Mouse (Mus musculus) heart, embryonic 14.5 days (tissue): Measurements from ENCODE around the gene Gm45021. TPM values are rescaled to one million over a fixed set of nuclear protein-coding genes. Genes with fewer than 3 reads are reported as not detected.

ENCODE experiments used
- ATAC-seq: fragments of 200-750 bp; cut with Nextera tagmentation; 2 replicates; pipeline ENCODE4 v1.8.0; 2017; ENCODE audit warnings: low read depth, moderate TSS enrichment; ENCODE audit not compliant: insufficient number of reproducible peaks, insufficient read depth, low FRiP score
- H3K27ac ChIP-seq, 2 experiments: fragments of 200-500 bp in 1 of 2; fragments of 300-500 bp in 1 of 2; sonication (generic) in 1 of 2; replicated peaks in 1 of 2; 2 replicates each; pipeline ENCODE4 v1.5.1; 2012 to 2014; ENCODE audit warnings: low read depth in 2 of 2, low read length in 2 of 2, control low read depth in 1 of 2, mild to moderate bottlenecking in 1 of 2, mixed read lengths in 1 of 2; ENCODE audit not compliant: control insufficient read depth in 1 of 2, insufficient read depth in 1 of 2
- H3K27me3 ChIP-seq: fragments of 300-500 bp; sonication (generic); 2 replicates; pipeline ENCODE4 v1.6.1; 2014; ENCODE audit warnings: mild to moderate bottlenecking, low read length, control low read depth; ENCODE audit not compliant: control insufficient read depth, insufficient read depth
- H3K36me3 ChIP-seq: fragments of 300-500 bp; sonication (generic); 2 replicates; pipeline ENCODE4 v1.6.1; 2014; ENCODE audit warnings: mild to moderate bottlenecking, control low read depth, low read length, mixed read lengths; ENCODE audit not compliant: control insufficient read depth, insufficient read depth
- H3K4me1 ChIP-seq, 2 experiments: fragments of 200-500 bp in 1 of 2; fragments of 300-500 bp in 1 of 2; sonication (generic) in 1 of 2; 2 replicates each; pipeline ENCODE4 v1.6.1; 2012 to 2014; ENCODE audit warnings: low read length in 2 of 2, control low read depth in 1 of 2, mixed read lengths in 1 of 2; ENCODE audit not compliant: control insufficient read depth in 2 of 2, insufficient read depth in 2 of 2
- H3K4me2 ChIP-seq: fragments of 300-500 bp; sonication (generic); 2 replicates; pipeline ENCODE4 v1.6.1; 2014; ENCODE audit warnings: mild to moderate bottlenecking, low read length
- H3K4me3 ChIP-seq, 2 experiments: fragments of 200-500 bp in 1 of 2; fragments of 300-500 bp in 1 of 2; sonication (generic) in 1 of 2; 2 replicates each; pipeline ENCODE4 v1.5.1; 2012 to 2014; ENCODE audit warnings: low read length in 2 of 2, mild to moderate bottlenecking in 2 of 2, control low read depth in 1 of 2, low read depth in 1 of 2, moderate library complexity in 1 of 2; ENCODE audit not compliant: control insufficient read depth in 1 of 2, insufficient read depth in 1 of 2
- H3K9ac ChIP-seq: fragments of 300-500 bp; sonication (generic); 2 replicates; pipeline ENCODE4 v1.6.1; 2014; ENCODE audit warnings: mild to moderate bottlenecking, low read length
- H3K9me3 ChIP-seq: fragments of 300-500 bp; sonication (generic); 2 replicates; pipeline ENCODE4 v1.6.1; 2016; ENCODE audit warnings: low read length, control low read depth; ENCODE audit not compliant: control insufficient read depth
- WGBS: fragments of 180-500 bp; shearing (Covaris S2); extraction: QIAGEN DNeasy Blood & Tissue Kit; methylation state at CpG from one replicate; pipeline ENCODE4 v1.1.7; 2014; 5-methylcytosine and 5-hydroxymethylcytosine counted together
- polyA plus RNA-seq: library from polyadenylated mRNA; unstranded; fragments of >200 nt; fragmentation: Nextera tagmentation; extraction: Ambion mirVana; gene quantifications from 2 replicates; pipeline ENCODE4 v1.2.1, GENCODE M21; 2014

Gene Gm45021
- polyA plus RNA-seq, 1 experiment from 2014 or later: 1.3 TPM

DNA sequence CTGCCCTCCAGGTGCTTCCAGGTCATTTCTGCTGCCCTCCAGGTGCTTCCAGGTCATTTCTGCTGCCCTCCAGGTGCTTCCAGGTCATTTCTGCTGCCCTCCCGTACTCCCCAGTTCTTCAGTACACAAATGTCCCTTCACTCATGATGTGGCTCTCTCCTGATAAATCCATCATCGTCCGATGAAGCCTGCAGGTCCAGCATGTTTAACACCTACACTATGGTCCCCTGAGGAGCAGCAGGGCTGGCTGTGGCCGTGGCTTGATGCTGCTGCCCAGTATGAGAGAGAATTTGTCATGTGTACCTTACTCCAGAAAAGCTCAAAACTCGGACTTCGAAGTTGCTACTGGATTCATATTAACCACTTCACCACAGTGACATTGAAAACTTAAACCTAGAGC, 52.0 kb downstream of the Gm45021 start:
- no peak overlapping the region for H3K4me2 ChIP-seq
- no peaks in the 10 kb centered on the region for H3K9me3 ChIP-seq
- H3K36me3 ChIP-seq: no peaks in the 10 kb centered on the region
- no peak overlapping the region for H3K9ac ChIP-seq
- no peak overlapping the region for H3K4me3 ChIP-seq
- H3K27me3 ChIP-seq: no peaks in the 10 kb centered on the region
- WGBS: 63% methylated on average over 6 of the region's 6 CpGs
- no peak for ATAC-seq
- H3K4me1 ChIP-seq: peaks cover 9 to 13% of the 10 kb centered on the region in 2 experiments
- H3K27ac ChIP-seq: no peak overlapping the region

DNA sequence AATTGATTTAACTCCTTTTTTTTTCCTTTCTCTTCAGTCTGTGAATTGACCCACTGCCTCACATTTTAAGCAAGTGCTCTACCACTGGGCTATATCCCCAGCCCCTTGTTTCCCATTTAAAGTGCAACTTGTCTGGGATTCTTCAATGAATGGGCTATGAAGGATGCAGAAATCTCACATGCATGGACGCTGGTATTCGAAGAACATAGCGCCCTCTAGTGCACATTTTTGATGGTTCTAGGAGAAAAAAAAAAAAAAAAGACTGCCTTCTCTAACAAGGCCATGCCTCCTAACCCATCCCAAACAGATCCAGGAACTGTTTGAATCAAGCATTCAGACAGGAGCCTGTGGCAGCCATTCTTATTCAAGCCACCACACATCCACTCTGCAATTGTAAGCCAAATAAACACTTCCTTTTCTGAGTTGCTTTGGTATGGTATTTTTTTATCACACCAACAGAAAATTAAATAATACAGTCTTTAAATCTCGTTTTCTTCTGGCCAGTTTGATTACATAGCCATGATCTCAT, 53.4 kb downstream of the Gm45021 start:
- no peaks in the 10 kb centered on the region for H3K27me3 ChIP-seq
- ATAC-seq: no peak
- H3K9me3 ChIP-seq: no peaks in the 10 kb centered on the region
- no peak overlapping the region for H3K4me3 ChIP-seq
- H3K4me1 ChIP-seq: 0 out of 4 replicates have a peak, but pooled peaks cover under 1 to 2% of the 10 kb centered on the region in 2 experiments
- 22% methylated on average over 4 of the region's 4 CpGs for WGBS
- H3K4me2 ChIP-seq: no peak overlapping the region
- H3K36me3 ChIP-seq: no peaks in the 10 kb centered on the region
- H3K27ac ChIP-seq: no peak overlapping the region
- no peak overlapping the region for H3K9ac ChIP-seq

- H3K4me2 ChIP-seq: no peak overlapping the region
- H3K27me3 ChIP-seq: no peaks in the 10 kb centered on the region
- no peaks in the 10 kb centered on the region for H3K9me3 ChIP-seq
- H3K36me3 ChIP-seq: no peaks in the 10 kb centered on the region
- no peak; the same call in 1 of the 2 replicates for ATAC-seq
- no peak overlapping the region for H3K27ac ChIP-seq
- no peak overlapping the region for H3K4me3 ChIP-seq
- 0 out of 4 replicates have a peak, but pooled peaks cover 0 to 2% of the 10 kb centered on the region in 2 experiments for H3K4me1 ChIP-seq
- H3K9ac ChIP-seq: no peak overlapping the region
- WGBS: 8% methylated on average over 12 of the region's 12 CpGs
Measured at GRCm38 (mm10) chr6:48645660-48646308, 56.4 kb downstream of the Gm45021 start.

DNA sequence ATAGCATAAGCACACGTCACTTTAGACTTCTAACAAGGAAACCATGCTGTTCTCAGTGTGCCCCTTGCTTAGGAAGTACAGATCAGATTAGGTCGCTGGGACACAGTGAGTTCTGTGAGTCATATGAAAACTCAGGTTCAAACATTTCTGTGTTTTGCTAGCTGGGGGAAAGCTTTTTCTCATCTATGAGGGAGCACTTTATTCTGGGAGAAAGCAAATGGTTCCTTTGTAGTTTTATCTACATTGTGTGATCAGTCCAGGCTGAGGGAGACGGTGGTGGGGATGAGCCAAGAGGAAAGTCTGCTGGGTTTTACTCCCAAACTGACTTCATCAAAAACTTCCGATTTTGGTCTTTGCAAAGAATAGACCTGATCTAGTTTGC, 56.9 kb downstream of the Gm45021 start:
- 59% methylated on average over 4 of the region's 4 CpGs for WGBS
- Histone ChIP-seq H3K36me3 (no peaks in the 10 kb centered on the region), H3K9me3 (no peaks in the 10 kb centered on the region), H3K27me3 (no peaks in the 10 kb centered on the region), H3K4me1 (0 out of 4 replicates have a peak, but pooled peaks cover 0 to 2% of the 10 kb centered on the region in 2 experiments), H3K9ac (no peak overlapping the region), H3K27ac (no peak overlapping the region), H3K4me2 (no peak overlapping the region), H3K4me3 (no peak overlapping the region)
- no peak for ATAC-seq

DNA sequence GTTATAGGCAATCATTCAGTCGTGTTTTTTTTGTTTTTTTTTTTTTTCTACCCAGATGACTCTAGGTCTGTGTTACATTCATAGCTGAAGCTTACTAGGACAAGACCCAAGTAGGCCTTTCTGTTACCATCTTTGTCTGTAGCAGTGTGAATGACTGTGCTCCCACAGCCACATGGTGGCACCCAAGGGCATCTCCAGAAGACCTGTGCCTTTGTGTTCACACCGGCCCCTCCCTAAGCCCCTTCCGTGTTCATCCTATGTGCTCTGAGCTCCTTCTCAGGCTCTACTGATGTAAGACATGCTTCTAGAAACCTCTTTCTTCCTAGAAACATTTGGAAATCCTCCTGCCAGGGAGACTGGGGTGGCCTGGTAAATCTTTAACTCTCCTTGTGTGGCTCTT, 57.6 kb downstream of the Gm45021 start, which contains the start of gene Gimap8:
Gimap8 (plus strand) TSS at position 240 of the 400 bp plus-strand sequence.
- Histone ChIP-seq H3K27me3 (no peaks in the 10 kb centered on the region), H3K4me3 (no peak within 1 kb of the TSS), H3K36me3 (no peaks in the 10 kb centered on the region), H3K4me2 (peak within 1 kb of the TSS; percentile 34; the same call in 1 of the 2 replicates), H3K9me3 (no peaks in the 10 kb centered on the region), H3K4me1 (0 out of 4 replicates have a peak, but pooled peaks cover 0 to 2% of the 10 kb centered on the region in 2 experiments), H3K27ac (no peak within 1 kb of the TSS), H3K9ac (no peak within 1 kb of the TSS)
- ATAC-seq: no peak
- WGBS: 46% methylated on average over 3 of the region's 3 CpGs

- Histone ChIP-seq H3K9ac (no peak overlapping the region), H3K36me3 (no peaks in the 10 kb centered on the region), H3K27me3 (no peaks in the 10 kb centered on the region), H3K4me1 (0 out of 4 replicates have a peak, but pooled peaks cover 0 to 2% of the 10 kb centered on the region in 2 experiments), H3K4me3 (no peak overlapping the region), H3K27ac (no peak overlapping the region), H3K9me3 (no peaks in the 10 kb centered on the region), H3K4me2 (peak overlapping the region; percentile 34; the same call in 1 of the 2 replicates)
- no peak for ATAC-seq
- WGBS: 74% methylated on average over 2 of the region's 2 CpGs
Measured at GRCm38 (mm10) chr6:48647611-48648010, 58.2 kb downstream of the Gm45021 start.

DNA sequence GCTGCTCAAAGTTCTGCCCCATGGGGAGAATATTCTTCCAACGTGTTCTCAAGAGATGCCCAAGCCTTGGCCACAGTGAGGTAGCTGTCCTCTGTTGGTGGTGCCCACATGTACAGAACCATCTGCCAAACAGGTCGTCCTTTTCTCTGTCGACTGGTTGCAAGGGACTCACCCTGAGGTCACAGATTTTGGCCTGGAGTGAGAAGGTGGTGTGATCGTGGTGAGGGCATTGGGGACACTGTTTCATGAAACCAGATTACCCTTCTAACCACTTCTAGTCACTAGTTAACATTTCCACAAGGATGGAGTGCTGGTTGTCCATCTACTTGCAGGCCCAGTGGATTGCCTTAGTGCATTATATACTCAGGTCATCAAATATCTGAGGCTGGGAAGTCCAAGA, 59.4 kb downstream of the Gm45021 start:
- 80% methylated on average over 4 of the region's 4 CpGs for WGBS
- H3K27me3 ChIP-seq: no peaks in the 10 kb centered on the region
- no peak overlapping the region for H3K27ac ChIP-seq
- H3K4me1 ChIP-seq: 0 out of 4 replicates have a peak, but pooled peaks cover 0 to 2% of the 10 kb centered on the region in 2 experiments
- no peak overlapping the region for H3K4me3 ChIP-seq
- no peaks in the 10 kb centered on the region for H3K9me3 ChIP-seq
- H3K4me2 ChIP-seq: no peak overlapping the region
- no peak for ATAC-seq
- H3K36me3 ChIP-seq: no peaks in the 10 kb centered on the region
- no peak overlapping the region for H3K9ac ChIP-seq
